Mouse (Mus musculus): Measurements from ENCODE around the gene Stx11.

GRCm38 (mm10) chr10:12981071-12981470 lies 17.0 kb upstream of the Stx11 start:
- TF ChIP-seq CTCF (IDR thresholded peaks at IDR 0.05; ENCODE audit: low read depth, low read length) (no peak), GATA1 (IDR thresholded peaks at IDR 0.05; ENCODE audit: borderline replicate concordance, low read length) (no peak), GATA2 (IDR thresholded peaks at IDR 0.05; ENCODE audit: borderline replicate concordance, low read depth, low read length) (no peak), POLR2AphosphoS5 (IDR thresholded peaks at IDR 0.05; ENCODE audit: insufficient replicate concordance, low read depth, low read length) (no peak)

Measured in G1E (cell line).